Mouse (Mus musculus): Measurements from ENCODE around the gene Tmem169.

DNA sequence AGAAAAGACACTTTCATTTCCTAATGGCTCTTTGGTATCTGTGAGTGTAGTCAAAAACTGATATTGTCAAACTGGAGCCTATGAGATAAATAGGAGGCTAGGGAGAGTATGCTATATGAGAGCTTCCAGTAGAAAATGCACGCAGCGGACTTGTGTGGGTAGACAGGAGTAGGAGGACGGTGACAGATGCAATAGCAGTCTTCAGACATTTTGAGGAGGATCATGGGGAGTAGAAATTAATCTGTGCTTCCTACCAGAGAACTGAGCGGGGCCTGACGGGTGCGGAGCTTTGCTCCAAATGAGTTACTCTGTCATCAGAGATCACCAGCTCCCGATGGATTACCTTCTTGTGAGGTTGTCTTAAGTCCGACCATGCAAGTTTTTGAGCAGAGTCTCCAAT lies 52.6 kb downstream of the Tmem169 start:
- no peak for TF ChIP-seq POLR2A (IDR thresholded peaks at IDR 0.05; ENCODE audit: low read depth, low read length)
- TF ChIP-seq CTCF (conservative IDR thresholded peaks at IDR 0.05; ENCODE audit: insufficient read depth, insufficient read length, low read depth, low read length) = no peak

Measured in kidney, adult 2 months (tissue).